Mouse (Mus musculus) left cerebral cortex, adult 2 months (tissue): ENCODE data around the gene Zfp36l2. TPM values are rescaled to one million over a fixed set of nuclear protein-coding genes. Genes with fewer than 3 reads are reported as not detected.

Experiments used
- DNase-seq, 2 experiments: peaks; one replicate each; pipeline ENCODE4 v3.0.0; 2021 to 2022; ENCODE audit warnings: low spot score in 2 of 2, mixed read lengths in 1 of 2; ENCODE audit errors: extremely low spot score in 1 of 2
- H3K27ac ChIP-seq: fragments of 200-600 bp; 2 replicates; pipeline ENCODE4 v1.8.1; 2022
- H3K4me3 ChIP-seq: fragments of 200-600 bp; 2 replicates; pipeline ENCODE4 v1.8.1; 2022
- CTCF ChIP-seq: fragments of 200-600 bp; IDR thresholded peaks from 2 replicates; pipeline ENCODE4 v1.8.1; 2022; ENCODE audit warnings: antibody characterized with exemption, mild to moderate bottlenecking, moderate library complexity
- intact Hi-C: fragments of 180-260 bp; cut with DNase I; formaldehyde crosslinking; loops from one replicate; pipeline ENCODE4 v1.15.1; 2025
- total RNA-seq, 2 experiments: library from RNA; stranded (reverse); gene quantifications; 2 replicates each; pipeline ENCODE4 v1.2.3; 2021

The Zfp36l2 gene
- total RNA-seq, 2 experiments from 2014 or later: 22.5 to 24.3 TPM

DNA sequence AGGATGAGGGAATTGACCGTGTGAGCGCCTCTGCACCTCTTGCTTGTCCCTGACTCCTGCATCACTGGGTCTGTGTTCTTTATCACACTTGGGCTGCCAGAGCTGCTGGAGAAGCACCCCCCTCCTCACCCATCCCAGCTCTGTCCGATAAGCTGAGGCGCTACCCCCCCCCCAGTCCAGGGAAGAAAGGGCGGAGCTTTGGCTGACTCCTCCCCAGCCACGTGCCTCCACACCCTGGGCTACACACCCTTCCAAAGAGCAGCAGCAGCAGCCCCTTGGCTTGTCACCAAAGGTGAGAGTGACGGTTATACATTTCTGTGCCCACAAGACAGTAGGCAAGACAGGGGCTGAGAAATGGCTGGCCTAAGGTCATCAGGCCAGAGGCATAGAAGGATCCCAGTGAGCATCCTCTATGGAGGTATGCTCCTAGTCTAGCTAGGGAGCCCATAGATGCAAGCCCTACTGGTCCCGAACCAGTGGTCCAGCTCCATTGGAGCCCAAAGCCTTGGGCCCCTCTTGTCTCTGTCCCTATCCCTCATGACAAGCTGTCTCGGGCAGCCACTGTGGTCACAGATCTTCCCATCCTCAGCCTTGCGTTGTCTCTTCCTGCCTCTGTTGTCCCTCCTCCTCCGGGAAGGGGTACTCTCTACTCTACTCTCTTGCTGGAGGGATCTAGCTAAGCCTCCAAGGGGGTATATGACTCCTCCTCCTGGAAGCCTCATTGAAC, 33.3 kb downstream of the Zfp36l2 start:
- H3K4me3 ChIP-seq: no peak overlapping the region
- no peak for TF ChIP-seq CTCF
- no peak for DNase-seq
- intact Hi-C loops: no loop called here
- H3K27ac ChIP-seq: no peak overlapping the region

DNA sequence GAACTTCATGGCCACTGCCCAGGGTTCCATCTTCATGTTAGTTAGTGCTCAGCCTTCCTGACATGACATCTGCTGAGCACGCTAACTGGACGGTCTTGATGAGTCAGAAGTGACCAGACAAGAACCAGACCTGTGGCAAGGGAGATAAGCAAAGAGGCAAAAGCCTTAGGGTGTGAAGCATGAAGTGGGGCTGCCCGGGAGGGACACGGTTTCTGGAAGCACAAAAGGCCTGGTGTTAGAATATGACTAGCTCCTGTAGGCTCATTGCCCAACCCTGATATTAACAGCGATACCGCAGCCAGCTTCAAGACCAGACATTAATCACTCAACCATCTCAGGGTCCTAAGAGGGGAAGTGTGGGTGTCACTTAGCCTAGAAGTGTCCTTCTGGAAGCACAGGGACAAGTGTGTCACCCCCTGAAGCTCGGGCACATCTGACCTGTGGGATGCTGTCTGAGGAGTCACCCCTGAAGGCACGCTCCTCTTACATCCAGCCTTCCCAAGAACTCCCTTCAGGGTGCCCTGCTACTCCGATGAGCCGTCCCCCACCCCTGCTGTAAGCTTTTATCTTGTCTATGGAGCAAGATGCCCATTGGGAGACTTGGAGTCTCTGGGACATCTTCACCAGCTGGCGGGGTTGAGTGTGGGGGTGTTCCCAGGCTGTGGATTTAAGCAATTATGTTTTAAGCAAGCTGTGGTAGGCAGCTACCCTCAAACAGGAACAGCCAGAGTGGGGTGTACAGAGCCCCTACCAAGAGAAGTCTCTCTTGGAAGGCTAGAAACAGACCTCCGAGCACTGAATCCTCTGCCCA, 34.6 kb downstream of the Zfp36l2 start:
- no peak for DNase-seq
- intact Hi-C loops: no loop called here
- Histone ChIP-seq H3K4me3 (no peak overlapping the region), H3K27ac (no peak overlapping the region)
- no peak for TF ChIP-seq CTCF

DNA sequence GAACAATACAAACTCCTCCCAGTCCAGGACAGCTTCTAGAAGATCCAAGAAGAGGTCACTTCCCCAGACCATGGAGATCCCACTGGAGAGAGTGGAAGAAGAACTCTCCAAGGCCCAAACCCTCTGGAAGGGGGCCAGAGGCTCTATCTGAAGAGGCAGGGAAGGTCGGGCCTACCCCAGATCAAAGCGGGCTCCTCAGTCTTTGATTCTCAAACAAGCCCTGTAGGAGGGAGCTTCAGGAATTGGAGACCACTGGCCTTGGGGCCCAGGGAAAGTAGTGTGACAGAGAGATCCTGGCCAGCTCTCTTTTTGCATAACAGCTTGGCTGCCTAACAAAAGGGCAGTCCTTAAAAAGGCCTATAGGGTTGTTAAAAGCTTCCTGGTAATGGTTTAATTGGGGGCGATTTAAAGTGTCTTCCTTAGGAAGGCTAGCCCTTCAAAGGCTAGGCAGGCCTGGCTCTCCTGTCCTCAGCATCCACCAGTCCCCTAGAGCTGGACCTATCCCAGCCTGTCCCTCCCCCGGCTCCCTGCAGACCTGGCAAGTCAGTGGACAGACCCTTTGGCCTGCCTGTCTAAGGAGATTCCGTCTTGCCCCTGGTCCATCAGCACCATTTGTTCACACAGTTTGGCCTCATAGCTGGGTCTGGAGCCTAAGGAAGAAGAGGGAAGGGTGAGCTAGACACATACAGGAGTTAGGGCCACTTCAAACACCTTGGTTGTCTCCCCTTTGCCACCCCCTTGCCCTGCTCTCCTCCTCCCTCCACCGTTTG, 35.4 kb downstream of the Zfp36l2 start:
- Histone ChIP-seq H3K4me3 (no peak overlapping the region), H3K27ac (no peak overlapping the region)
- no peak for TF ChIP-seq CTCF
- no peak for DNase-seq
- intact Hi-C loops: no loop called here

DNA sequence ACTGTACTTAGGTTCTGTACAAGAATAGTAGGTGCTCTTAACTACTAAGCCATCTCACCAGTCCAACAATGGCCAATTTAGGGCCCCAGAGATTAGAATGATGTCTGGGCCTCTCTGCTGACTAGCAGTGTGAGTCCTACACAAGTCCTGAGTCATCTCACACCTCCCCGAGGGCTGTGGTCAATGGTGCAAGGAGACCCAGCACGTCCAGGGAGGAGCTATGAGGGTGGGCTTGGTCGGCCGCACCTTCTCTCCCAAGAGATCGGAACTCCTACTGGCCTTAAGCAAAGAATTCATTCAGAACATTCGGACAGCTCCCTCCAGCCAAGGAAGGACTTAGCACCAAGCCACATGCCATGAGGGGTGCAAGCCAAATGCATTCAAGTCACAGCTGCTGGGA, 36.4 kb downstream of the Zfp36l2 start:
- no peak for TF ChIP-seq CTCF
- H3K27ac ChIP-seq: no peak overlapping the region
- intact Hi-C loops: no loop called here
- no peak overlapping the region for H3K4me3 ChIP-seq
- DNase-seq: no peak

DNA sequence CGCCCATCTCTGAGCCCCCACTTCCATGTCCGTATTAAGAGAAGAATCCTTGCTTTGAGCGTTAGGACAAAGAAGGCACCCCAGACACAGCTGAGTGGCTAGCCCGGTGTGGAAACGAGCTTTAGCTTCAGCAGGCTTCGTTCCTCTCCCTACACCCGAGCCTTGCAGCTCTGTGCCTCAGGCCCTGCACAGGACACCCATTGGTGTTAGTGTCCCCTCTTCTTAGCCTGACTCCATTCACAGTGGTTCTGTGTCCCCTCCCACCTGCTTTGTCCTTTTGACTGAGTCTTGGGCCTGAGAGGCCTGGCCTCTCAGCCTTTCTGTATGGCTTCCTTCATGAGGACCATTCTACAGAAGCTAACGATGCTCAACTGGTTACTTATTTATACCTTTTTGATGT, 37.5 kb downstream of the Zfp36l2 start:
- intact Hi-C loops: no loop called here
- no peak for TF ChIP-seq CTCF
- Histone ChIP-seq H3K4me3 (no peak overlapping the region), H3K27ac (no peak overlapping the region)
- no peak for DNase-seq

DNA sequence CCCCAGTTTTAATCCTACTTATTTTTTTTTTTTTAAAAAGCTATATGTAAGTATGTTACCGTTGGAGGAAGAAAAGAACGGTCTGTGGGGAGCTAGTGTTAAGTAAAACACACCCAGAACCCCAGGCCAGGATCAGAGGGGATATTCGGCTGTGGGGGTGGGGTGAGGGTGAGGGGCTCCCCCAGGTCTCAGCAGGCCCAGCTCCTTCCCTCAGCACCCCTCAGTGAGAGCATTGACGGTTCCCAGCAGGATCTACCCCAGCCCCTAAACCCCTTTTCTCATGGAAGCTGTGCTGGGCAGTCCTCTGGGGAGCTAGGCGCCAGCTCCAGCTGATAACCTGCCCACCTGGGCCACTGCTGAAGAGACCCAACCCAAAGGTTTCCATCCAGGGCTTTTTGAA, 38.2 kb downstream of the Zfp36l2 start:
- no peak for TF ChIP-seq CTCF
- Histone ChIP-seq H3K27ac (no peak overlapping the region; the same call in 1 of the 2 replicates), H3K4me3 (no peak overlapping the region)
- intact Hi-C loops: loop anchor here (2.0 kb wide), 1 partner anchor 33 kb away; no protein-coding TSS in a partner anchor
- DNase-seq: no peak

DNA sequence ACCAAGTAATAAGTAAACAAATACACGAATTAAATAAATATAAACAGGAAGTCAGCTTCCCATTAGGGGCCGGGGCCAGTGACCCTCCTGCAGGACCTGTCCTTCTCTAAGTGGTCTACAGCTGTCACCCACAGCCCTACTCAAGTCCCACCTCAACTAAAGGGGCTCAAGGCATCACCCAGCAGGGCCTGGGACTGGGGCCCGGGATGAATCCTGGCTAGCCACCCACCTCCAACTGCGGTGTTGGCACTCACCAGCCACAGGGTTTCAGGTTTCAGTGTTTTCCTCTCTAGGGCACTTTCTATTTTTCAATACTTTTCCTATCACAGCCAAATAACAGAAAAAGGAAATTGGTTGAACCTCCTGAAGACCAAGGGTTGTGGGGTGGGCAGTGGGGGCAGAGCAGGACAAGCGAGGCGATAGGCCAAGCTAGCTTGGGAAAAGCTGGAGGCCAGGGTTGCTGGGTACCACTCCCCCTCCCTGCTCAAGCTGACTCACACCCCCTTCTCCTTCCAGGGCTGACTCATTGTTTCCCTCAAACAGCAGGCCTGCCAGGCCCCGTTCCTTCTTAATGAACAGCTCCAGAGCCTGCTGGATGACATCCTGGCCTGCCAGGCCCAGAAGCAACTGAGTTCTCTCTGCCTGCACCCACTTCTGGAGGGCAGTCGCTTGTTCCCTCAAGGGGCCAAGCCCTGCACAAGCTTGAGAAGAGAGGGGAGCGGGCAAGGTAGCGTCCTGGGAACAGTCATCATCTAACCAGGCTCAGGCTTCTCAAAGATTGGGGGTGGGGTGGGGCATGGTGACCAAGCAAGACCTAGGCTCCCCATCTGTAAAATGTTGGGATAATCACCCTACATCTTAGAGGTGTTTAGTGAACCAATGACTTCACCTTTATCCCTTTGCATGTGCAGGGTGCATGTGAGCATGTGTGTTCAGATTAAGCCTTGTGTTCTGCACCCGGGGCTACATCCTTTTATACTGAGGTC, 39.0 kb downstream of the Zfp36l2 start:
- peak; percentile 67 to 68 for DNase-seq
- Histone ChIP-seq H3K27ac (peak overlapping the region; percentile 46), H3K4me3 (no peak overlapping the region)
- TF ChIP-seq CTCF: no peak
- intact Hi-C loops: loop anchor here (2.0 kb wide), 1 partner anchor 34 kb away; no protein-coding TSS in a partner anchor

DNA sequence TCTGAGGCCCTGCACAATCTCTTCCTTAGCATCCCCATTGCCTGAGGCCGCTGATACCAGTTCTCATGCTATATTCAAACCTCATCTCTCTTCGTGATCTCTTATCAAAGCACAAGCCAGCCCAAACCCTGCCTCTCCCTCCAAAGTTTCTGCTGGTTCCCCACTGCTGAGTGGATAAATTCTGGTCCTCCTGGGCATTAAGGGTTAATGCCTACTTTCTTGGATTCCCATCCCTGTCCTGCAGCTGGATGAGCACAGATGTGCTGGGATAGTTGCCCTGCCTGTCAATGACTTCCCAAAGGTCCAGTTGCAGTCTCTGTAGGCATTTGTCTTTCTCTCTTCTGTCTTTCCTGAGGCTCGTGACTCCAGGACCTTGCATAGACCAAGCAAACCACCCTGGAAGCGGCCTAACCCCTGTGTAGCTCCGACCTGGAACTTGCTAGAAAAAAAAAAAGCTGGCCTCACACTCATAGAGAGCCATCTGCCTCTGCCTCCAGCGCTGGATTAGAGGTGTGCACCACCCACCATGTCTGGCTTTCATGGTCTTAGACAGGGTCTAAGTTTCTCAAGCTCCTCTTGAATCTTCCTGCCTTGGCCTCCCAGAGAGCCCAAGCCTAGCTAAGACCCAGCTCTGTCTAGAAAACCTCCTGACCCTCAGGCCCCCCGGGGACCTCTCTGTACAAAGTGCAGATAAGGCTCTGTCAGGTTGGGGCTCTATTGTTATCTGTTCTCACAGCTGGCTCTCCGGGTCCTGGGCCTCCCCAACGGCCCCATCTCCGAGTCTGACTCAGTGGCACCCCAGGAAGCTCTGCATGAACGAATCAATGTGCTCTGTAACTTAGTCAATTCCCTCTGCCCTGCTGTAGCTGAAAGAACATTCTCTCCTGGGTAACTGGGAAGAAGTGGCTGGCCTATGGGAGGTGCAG, 40.3 kb downstream of the Zfp36l2 start:
- H3K27ac ChIP-seq: no peak overlapping the region
- intact Hi-C loops: loop anchor here (2.0 kb wide), 1 partner anchor 35 kb away; no protein-coding TSS in a partner anchor
- no peak for TF ChIP-seq CTCF
- DNase-seq: no peak
- H3K4me3 ChIP-seq: no peak overlapping the region

DNA sequence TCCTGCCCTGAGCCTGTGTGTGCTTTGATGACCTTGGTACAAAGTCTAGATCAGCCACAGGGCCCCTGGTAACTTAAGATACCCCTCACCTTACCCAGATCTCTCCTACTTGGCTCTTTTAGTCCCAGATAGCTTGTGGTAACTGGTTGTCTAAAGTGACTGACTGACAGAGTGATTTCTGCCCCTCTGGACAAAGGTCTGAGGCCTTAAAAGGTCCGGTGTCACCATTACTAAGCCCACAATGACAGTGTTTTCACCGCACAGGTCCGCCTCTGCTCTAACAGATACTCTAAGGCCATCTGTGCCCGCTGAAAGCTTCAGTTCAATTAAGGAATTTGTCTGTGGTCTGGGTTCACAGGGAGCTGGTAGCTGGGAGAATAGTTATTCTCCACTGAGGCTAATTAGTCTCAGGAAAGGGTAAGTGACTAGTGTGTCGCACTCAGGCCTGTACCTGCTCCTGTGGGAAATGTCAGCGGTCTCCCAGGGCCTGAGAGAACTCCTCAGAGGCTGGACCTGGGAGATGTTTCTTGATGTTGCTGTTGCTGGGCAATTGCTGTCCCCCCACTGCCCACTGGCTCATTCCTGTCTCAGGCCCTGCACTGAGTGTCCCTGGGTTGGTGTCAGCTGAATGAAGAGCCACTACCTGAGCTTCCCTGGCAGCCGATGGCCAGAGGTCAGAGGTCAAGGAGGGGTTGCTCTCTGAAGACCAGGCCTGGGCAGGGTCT, 41.1 kb downstream of the Zfp36l2 start:
- intact Hi-C loops: no loop called here
- Histone ChIP-seq H3K27ac (no peak overlapping the region), H3K4me3 (no peak overlapping the region)
- TF ChIP-seq CTCF: no peak
- no peak for DNase-seq
